Mouse (Mus musculus): ENCODE results near the gene Ankrd31. TPM values are rescaled to one million over a fixed set of nuclear protein-coding genes. Genes with fewer than 3 reads are reported as not detected.
"Not testable (repeated sequence)": the region's sequence is repeated elsewhere in the genome, so short reads cannot be mapped to it uniquely, and the experiment has no call there.

Gene Ankrd31
- total RNA-seq, 2 experiments from 2014 or later = not detected

DNA sequence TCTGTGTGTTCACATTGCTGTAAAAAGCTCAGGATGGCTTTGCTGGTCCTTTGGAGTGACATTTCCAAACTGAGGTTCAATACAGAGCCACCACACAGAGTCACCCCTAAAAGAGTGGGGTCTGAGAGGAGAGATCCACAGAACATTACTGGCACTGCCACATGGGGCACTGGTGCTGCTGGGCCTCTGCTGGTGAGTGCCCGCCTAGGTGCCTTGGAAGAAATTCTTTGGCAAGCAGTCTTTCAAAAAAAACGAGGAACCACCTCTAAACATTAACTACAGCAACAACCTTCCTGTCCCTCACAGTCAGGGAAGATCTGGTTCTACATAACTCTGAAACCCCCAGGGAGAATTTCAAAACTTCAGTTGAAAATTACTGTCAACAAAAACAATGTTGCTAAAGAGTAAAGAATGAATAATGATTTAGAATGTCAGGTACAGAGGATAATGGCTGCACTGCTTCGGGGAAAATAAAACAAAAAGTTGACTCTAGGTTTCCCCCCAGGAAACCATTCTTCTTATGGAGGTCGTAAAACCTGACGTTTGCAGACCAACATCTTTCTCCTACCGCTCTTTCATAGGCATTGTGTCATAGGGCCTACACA, 188.2 kb downstream of the Ankrd31 start:
- intact Hi-C loops (cut with DNase I) = no loop called here
- DNase-seq = no peak

DNA sequence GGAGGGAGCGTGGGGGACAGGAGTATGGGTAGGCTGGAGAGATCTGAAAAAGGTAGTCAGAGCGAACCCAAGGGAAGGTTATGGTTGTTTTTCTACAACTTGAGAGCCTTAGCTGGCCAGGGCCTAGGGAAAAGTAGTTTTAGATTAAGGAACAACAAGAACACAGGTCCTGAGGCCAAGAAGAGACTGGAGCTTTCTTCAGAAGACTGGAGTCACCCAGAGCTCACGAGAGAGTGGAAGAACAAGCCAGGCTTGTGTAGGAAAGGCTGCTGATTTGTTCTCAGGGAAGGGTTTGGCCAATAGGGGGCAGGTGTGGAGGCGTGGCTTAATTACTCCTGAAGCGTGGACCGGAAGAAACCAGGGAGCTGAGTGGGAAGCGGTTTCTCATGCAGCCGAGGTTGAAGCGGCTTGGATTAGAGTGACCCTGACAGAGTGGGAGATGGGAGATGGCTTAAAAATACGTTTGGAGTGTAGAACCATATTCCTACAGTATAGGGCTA, 189.0 kb downstream of the Ankrd31 start:
- intact Hi-C loops (cut with DNase I) = no loop called here
- no peak for DNase-seq

DNA sequence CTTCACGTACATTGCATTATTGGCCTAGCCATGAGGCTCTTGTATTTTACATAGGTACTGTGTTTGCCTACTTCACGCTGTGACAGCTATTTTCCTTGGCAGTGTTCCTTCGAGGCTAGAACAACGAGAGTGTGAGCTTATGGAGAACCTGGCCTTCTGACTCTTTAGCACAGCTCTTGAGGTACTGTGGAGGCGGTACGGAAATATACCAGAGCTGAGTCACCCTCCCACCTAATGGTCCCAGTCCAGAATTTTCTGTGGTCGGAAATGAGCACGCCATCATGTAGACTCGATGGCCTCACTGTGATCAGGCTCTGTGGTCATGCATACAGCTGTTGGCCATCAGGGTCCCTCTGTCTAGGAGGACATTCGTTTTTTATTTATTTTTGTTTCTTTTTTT, 191.6 kb downstream of the Ankrd31 start:
- intact Hi-C loops (cut with DNase I) = no loop called here
- no peak for DNase-seq

DNA sequence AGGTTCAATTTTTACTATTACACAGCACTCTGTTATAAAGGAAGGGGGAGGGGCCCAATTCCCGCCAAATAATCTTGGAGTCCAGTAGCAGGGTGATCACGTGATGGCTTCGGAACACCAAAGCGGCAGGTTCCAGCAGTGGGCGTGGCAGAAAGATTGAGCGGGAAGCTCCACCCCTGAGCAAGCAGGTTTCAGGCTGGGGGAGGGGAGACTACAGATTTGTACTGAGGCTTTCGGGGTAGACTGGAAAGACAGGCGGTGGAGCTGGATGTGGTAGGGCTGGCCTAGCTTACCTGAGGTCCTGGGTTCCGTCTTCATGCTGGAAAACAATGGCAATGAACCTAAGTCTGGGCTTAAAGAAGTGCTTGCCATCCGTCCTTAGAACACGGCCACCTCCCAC, 193.4 kb downstream of the Ankrd31 start:
- DNase-seq; intact Hi-C loops (cut with DNase I): not testable (repeated sequence)

DNA sequence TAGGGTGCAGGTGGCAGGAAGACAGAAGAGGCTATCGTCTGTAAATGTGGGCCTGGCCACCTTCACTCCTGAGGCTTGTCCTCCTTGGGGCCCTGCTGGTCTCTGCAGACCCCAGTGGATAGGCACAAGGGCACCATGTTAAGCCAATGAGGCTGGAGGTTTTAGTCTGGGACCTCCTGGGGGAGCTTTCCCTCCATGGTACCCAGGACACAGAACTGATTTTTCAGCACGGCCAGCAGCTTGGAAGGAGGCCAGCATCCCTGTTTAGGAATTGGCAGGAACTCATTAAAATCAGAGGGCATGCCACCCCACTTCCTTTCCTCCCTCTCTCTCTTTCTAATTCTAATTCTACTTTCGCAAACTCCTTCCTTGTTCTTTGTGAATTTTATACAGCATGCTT, 195.5 kb downstream of the Ankrd31 start:
- no peak for DNase-seq

DNA sequence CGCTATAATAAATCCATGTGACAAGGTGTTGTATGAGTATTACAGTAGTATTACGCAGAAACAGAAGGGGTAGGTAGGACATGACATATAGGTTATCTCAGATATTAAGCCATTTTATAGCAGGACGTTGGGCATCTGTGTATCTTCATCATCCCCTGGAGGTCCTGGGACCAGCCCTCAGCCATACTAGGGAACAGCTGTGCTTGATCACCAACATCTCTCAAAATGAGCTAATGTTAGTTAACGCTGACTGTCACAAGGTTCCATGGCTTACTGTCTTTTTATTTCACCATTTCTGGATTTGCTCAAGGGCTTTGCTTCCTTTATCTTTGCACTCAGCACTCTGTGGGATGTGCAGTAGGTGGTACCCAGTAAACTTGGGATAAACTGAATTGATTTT, 197.7 kb downstream of the Ankrd31 start:
- intact Hi-C loops (cut with DNase I) = no loop called here
- DNase-seq = no peak

More for the DNA sequence above, 195.5 kb downstream of the Ankrd31 start:
- intact Hi-C loops (cut with DNase I) = no loop called here

DNA sequence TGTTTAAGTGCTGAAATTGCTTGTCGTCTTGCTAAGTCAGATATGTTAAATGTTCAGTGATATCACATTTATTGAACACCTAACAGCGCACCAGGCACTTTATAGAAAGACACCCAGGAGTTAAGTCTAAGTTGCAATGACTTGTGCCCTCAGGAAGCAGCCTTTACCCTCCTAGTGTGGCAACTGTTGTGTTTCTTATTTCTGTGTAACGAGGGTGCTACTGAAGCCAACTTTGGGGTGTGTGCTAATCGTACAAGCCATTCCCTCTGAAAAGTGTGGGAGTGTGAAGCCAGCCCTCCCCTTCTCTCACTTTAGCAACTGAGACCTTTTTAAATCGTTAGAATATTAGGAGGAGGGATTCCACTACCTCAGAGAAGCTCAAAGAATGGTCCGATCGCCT, 199.7 kb downstream of the Ankrd31 start:
- intact Hi-C loops (cut with DNase I) = no loop called here

DNA sequence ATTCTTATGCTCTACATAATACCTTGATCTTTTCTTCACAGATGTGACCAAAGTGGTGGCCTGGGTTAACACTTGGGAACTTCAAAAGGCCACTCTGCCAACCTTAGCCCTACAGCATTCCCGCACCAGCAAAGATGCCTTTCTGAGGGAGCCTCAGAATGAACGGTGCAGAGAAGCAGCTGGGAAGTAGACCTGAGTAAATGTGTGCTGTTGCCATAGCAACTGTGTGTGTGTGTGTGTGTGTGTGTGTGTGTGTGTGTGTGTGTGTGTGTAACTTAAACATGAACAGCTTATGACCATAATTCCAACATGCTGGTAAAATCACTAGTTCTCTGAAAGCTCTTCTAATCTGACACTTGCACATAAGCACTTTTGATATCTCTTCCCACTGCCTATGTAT, 203.8 kb downstream of the Ankrd31 start:
- intact Hi-C loops (cut with DNase I) = no loop called here
- DNase-seq = no peak

More for the DNA sequence above, 199.7 kb downstream of the Ankrd31 start:
- no peak for DNase-seq

DNA sequence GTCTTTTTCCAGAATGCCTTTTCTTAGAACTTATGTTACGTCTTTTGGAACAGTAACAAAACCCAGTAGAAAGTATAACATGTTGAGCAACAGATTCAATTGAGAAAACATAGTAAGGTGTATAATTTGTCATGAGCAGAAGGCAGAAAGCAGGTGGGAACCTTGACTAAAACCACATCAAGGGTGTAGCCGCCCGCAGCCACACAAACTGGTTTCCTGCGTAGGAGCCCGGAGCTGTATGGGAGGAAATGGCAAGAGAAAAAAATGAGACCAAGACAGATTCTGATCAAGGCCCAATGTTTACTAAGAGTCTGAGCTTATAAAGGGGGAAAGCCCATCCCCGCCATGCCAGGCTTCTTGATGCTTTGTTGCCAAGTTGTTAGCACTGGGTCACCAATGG, 208.4 kb downstream of the Ankrd31 start:
- no peak for DNase-seq
- intact Hi-C loops (cut with DNase I) = no loop called here

Other genes with a start within 250 kb of the Ankrd31 start
- gene Polk, start 205.7 kb upstream of the Ankrd31 start, total RNA-seq (2021) = 1 to 10 TPM; 3.2 to 4.3 TPM
- 10 to 100 TPM; 34.7 to 35.0 TPM for gene Col4a3bp, start 205.7 kb upstream of the Ankrd31 start, total RNA-seq (2021)
- gene Hmgcr, start 77.3 kb upstream of the Ankrd31 start, total RNA-seq (2021) = 1 to 10 TPM; 4.3 to 7.6 TPM
- under 1 TPM; 0.07 to 0.08 TPM for gene Gcnt4, start 176.4 kb downstream of the Ankrd31 start, total RNA-seq (2021)